Mouse (Mus musculus) kidney, postnatal 25 days (tissue): ENCODE data around the gene Shisa6.
"Not testable (repeated sequence)": the region's sequence is repeated elsewhere in the genome, so short reads cannot be mapped to it uniquely, and the experiment has no call there.

Experiments used
- DNase-seq, 2 experiments: peaks; one replicate each; pipeline ENCODE4 v3.0.0; 2021; ENCODE audit warnings: mixed read lengths in 2 of 2

The Shisa6 gene

DNA sequence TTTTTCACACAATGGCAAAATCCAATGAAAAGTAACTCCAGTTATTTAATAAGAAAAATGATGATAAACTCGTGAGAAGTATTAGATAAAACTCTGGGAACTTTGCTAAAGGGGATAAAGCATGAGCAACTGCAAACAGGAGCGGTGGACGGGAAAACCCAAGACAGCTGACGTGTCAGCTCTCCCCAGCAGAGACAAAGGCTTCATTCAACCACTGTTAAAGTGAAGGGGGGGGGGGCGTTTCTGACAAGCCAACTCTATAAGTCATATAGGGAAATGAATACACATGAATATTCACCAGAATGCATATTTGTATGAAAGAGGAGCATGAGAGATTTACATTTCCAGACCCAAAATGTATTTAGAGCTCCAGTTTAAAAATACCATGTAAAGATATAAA lies 83.1 kb downstream of the Shisa6 start:
- no peak for DNase-seq

GRCm38 (mm10) chr11:66426129-66426528 lies 99.6 kb downstream of the Shisa6 start:
- no peak for DNase-seq

DNA sequence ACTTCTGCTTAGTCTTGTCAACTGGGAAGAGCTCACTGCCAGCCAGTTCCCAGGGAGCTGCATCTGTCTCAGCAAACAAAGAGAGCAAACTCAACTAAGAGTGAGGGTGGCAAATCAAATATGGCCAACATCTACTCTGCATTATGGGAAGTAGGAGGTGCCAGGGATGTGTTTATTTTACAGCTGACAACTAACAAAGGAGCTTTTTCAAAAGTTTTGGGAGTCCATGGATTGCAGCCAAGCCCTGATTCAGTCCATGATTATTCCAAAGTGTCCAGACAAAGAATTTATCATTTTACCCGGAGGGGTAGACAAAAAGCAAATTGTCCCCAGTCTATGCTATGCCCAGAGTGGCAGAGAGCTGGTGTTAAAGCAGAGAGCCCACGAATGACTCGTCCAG lies 107.5 kb downstream of the Shisa6 start:
- DNase-seq, result no peak

- DNase-seq, result not testable (repeated sequence)
Measured at GRCm38 (mm10) chr11:66408721-66409120, 117.0 kb downstream of the Shisa6 start.

DNA sequence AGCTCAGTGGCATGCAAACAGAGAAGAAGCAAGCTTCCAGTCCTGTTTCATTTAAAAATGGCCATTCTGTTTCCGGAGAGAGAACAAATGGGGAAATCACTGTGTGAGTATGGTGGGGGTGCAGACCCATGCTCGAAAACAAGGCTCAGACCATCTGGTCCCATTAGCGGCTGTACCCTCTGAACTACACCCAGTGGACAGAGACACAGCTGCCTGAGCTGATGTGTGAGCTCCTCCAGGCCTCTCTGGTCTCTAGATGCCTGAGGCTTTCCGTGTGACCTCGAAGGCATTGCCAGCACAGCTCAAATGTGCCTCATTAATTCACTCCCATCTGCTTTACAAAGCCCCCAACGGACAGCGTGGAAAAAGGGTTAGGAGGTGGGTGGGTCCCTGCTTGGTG lies 125.7 kb downstream of the Shisa6 start:
- DNase-seq, result no peak

DNA sequence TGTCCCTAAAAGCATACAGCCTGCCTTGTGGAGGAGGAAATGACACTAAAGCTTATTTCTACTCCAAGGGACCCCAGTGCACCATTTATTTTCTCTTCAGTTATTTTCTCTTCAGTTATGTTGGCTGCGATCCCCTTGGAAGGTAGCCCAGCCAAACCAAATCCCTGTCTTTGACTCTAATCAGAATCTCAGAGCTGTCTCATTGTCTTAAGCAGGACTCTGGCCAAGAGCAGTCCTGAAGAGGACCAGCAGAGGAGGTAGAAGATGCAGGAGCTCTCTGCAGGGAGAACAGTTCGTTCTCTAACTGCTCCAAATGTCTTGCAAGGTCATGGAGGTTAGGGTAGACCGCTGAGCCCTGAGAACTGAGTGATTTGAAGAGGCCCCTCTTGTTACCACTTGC lies 138.2 kb downstream of the Shisa6 start:
- DNase-seq, result peak in 1 of 2 experiments; percentile 41

DNA sequence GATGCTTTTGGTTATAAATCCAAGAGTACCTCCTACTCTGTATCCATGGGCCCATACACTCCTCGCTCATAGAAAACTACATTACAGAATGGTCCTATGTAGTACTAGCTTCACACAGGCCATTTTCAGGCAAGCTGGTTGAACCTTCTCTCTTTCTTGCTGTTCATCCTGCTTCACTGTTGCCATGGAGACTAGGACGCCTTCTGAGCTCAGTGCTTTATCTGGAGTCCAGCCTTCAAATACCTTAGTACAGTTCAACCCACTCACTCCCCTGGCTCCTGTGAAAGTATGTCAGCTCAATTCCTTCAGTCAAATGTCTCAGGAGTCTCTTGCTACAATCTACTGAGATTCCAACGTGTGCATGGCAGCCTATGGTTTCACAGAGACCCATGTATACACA lies 154.0 kb downstream of the Shisa6 start:
- no peak for DNase-seq

GRCm38 (mm10) chr11:66369764-66370163 lies 156.0 kb downstream of the Shisa6 start:
- no peak for DNase-seq

DNA sequence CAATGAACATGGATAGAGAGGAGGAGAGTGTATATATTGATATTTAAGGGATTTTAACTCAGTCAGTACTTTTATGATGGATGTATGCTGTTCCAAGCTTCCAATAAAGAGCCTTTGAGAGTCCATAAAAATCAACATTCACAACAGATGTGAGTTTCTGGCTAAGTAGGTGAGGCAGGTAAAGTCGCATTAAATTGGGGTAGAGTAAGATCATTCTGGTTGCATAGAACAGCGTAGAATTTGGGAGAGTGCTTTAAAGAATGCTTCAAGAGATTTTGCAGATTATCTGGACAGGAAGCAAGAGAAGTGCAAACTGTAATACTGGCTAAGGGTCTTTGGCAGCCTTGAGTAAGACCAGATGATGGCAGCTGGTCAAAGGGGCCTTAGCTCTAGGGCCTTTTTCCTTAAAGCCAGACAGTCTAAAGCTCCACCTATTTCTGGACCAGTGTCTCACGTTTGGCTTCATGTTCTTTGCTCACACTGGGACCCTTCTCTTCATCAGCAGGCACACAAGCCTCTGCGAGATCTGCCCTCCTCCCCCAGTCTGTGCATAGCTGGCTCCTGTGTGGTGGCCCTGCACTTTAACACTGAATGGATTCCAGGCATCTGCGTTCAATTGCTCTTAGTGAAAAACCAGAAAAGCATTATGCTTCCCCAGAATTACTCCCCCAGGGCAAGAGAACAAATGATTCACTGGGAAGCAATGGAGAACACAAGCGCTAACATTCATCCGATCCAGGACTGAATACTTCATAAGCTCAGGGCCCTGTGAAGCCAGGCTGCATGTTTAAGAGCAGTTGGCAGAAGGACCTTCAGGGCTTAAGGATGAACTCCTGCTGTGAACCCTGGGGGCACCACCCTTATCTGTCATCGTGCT lies 158.7 kb downstream of the Shisa6 start:
- DNase-seq, result no peak

DNA sequence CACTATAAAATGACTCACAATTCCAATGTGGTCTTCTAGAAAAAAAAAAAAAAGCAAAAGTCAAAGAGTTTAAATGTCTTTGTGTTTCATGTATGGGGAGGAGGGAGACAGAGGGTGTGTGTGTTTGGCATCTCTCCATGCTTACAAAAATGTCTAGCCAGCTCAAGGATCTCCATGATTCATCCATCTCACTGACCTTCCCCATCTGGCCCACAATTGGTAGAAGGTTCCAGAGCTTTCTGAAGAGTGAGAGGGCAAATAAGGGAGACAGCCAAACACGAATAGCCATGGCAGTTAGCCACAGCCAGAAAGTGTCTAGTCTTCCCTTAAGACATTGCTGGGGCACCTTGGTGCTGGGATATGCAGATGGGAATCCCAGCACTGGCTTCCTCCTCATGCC lies 166.0 kb downstream of the Shisa6 start:
- DNase-seq, result no peak

- DNase-seq, result no peak
Measured at GRCm38 (mm10) chr11:66344822-66345221, 180.9 kb downstream of the Shisa6 start.

GRCm38 (mm10) chr11:66336313-66336712 lies 189.5 kb downstream of the Shisa6 start:
- no peak for DNase-seq

GRCm38 (mm10) chr11:66312764-66313163 lies 213.0 kb downstream of the Shisa6 start:
- DNase-seq, result no peak

- no peak for DNase-seq
Measured at GRCm38 (mm10) chr11:66304396-66304795, 221.4 kb downstream of the Shisa6 start.

DNA sequence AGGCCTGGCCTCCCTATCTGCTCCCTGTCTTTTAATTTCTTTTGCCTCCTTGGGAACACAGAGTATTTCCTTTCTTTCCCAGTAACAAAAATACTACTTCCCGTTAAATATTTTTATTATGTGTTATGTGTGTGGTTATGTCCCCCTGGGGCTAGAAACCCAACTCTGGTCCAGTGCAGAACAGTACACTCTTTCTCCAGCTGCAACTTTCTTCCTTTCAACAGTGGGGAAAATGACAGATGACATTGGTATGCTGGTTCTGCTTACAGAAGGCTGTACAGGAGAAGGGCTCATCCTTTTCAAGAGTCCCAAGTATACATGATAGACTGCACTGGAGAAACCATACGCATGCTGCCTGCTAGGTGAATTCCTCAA lies 251.1 kb downstream of the Shisa6 start:
- DNase-seq, result no peak

DNA sequence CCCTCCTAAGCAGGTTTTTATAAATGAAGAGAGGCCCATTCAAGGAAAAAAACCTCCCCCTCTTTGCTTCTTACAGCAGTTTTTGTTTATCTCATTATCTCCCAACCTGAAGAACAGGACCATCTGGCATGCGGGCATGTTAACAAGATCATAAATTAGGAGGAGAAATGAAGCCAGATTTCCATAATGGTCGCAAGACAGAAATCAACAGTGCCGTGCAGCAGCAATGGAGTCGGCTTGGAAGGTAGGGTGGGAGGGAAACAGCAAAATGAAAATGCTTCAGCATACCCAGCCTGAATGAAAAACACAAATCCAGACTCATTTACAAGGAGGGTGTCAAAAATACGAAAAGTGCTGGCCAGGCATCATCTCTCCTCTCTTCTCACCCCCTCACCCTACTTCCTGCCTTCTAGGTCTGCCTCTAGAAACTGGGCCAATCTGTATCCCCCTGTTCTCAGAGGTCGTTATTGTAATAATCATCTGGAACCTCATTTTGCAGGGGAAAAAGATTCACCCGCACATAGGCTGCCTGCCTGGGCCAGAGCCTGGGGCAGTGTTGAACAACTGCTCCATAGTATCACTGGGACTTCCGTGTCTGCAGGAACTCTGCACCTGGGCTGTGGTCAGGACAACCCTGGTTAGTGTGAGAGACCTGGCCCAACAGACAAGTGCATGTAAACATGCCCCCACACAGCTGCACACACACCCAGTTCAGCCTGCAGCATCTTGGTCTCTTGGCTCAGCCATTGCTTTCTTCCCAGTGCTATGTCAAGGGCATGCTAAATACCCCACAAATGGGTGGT lies 251.7 kb downstream of the Shisa6 start:
- no peak for DNase-seq

GRCm38 (mm10) chr11:66267029-66267428 lies 258.7 kb downstream of the Shisa6 start:
- no peak for DNase-seq

GRCm38 (mm10) chr11:66265336-66265990 lies 260.3 kb downstream of the Shisa6 start:
- DNase-seq, result no peak

DNA sequence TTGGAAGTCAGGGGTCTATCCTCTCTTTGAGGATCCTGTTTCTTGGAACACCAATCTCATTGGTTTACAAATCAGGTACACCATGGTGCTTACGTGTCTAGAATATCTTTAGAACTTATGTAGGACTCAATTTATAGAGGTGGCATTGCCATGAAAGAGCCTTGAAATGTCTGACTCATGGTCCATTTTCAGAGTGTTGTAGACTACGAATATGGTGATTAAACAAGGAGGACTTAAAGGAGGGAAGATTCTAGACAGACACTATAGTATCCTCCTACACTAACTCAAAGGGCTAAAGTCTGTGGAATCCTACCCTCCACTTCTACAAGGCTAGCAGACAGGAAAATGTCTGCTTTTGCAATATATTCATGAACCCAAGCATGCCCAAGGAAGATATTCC lies 265.6 kb downstream of the Shisa6 start:
- DNase-seq, result no peak

GRCm38 (mm10) chr11:66258851-66259250 lies 266.9 kb downstream of the Shisa6 start:
- DNase-seq, result peak; percentile 60 to 67

GRCm38 (mm10) chr11:66247115-66247514 lies 278.6 kb downstream of the Shisa6 start:
- DNase-seq, result no peak

DNA sequence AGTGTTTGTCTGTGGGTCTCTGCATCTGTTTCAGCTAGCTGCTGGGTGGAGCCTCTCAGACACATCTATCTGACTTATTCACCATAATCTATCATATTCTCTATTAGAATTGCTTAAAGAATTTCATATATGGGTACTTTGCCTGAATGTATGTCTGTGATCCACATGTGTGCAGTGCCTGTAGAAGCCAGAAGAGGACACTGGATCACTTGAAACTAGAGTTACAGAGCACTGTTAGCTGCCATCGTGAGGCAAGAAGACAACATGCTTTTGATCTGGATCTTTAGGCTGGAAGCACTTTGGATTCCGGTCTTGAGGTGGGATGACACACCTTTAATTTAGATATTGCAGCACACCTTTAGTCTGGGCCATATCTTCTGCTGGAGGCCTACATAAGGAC lies 289.2 kb downstream of the Shisa6 start:
- DNase-seq, result no peak

GRCm38 (mm10) chr11:66232891-66233290 lies 292.9 kb downstream of the Shisa6 start:
- no peak for DNase-seq

DNA sequence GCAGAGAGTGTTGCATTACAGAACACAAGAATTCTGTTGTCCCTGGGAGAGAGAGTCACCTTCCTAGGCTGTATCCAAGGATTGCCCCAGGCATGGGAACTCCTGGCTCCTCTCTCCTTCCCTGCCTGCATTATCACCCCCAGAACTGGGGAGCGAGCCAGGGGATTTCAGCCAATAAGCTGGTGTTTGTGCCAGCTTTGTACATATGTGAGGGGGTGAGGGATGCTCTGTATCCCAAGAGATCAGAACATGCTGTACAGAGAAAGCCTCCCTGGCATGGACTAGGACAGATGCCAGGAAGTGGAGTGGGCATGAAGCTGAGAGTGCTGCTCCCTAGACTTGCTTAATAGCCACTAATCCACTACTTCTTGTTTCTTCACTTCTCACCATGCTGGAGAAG lies 303.6 kb downstream of the Shisa6 start:
- no peak for DNase-seq
